In the genomic region with DNA sequence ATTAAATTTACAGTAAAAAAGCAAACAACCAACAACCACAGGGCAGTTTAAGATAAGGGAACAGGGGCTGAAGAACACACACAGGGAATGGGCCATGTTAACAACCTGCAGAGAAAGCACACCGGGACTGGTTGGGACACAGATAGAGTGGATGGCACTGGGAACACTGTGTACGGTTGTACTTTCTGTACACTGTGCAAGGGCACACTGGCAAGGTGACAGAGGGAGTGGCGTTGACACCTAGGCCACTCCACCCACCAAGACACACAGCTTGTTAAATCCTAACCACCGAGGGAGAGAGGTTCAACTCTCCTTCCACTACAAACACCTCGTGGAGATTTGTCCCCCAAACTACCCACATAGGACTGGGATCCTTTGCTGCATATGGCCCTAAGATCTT, we compare ENCODE assay signal across 17 mouse cellular contexts.
DNase-seq lines count a peak whose midpoint lies in the region; ATAC-seq and TF ChIP-seq lines count a peak whose summit lies in the region.
"Had no signal": no experiment of that assay in that cellular context is flagged by ENCODE, and none has a peak within 500 bp of the region (broad histone marks: within the 10 kb centered on the region; RNA-seq: fewer than 3 reads in every experiment).

No protein-coding gene starts in this region.

- no peak for TF ChIP-seq CTCF in heart, adult 2 months (IDR thresholded peaks at IDR 0.05)
- TF ChIP-seq CTCF in layer of hippocampus, adult 2 months (conservative IDR thresholded peaks at IDR 0.05) = no peak
- no peak for TF ChIP-seq CTCF in spleen, adult 2 months (IDR thresholded peaks at IDR 0.05; ENCODE audit: extremely low read depth, insufficient read depth, insufficient read length, insufficient replicate concordance)
- no peak for TF ChIP-seq CTCF in stomach, postnatal 0 days (IDR thresholded peaks at IDR 0.05; ENCODE audit: low read depth)

- peaks cover 26% of the 10 kb centered on the region for H3K36me3 ChIP-seq in heart, adult 2 months (ENCODE audit: control insufficient read depth, insufficient read depth, low read length)
- H3K36me3 ChIP-seq in spleen, adult 2 months (ENCODE audit: control insufficient read depth, insufficient read depth, low read length) = peaks cover 17% of the 10 kb centered on the region
- H3K36me3 ChIP-seq in stomach, postnatal 0 days (ENCODE audit: control insufficient read depth, insufficient read depth, low read length) = peaks cover 24% of the 10 kb centered on the region

- no peak overlapping the region for H3K4me2 ChIP-seq in stomach, postnatal 0 days (replicated peaks; ENCODE audit: low read depth)
- H3K4me2 ChIP-seq: forebrain, embryonic 12.5 days; hindbrain, embryonic 13.5 days had no signal

- ATAC-seq in stomach, postnatal 0 days (ENCODE audit: low FRiP score, low TSS enrichment) = peak; percentile 30; the same call in 1 of the 2 replicates
- ATAC-seq: inflammation-experienced regulatory T-cells, adult 6 months; lung, postnatal 0 days had no signal

- H3K4me1 ChIP-seq in heart, adult 2 months (ENCODE audit: control insufficient read depth, insufficient read depth, low read length) = peaks cover 9% of the 10 kb centered on the region
- H3K4me1 ChIP-seq in spleen, adult 2 months (ENCODE audit: control insufficient read depth, insufficient read depth, insufficient read length) = peaks cover 16% of the 10 kb centered on the region; the same call in 1 of the 2 replicates
- H3K4me1 ChIP-seq in stomach, postnatal 0 days (replicated peaks; ENCODE audit: control insufficient read depth, insufficient read depth) = 0 out of 2 replicates have a peak, but pooled peaks cover 5% of the 10 kb centered on the region

- intact Hi-C loops in heart, adult 2 months (cut with DNase I) = loop anchor here (2.0 to 5.0 kb wide), 2 partner anchors 187 to 756 kb away; no protein-coding TSS in a partner anchor

- TF ChIP-seq POLR2A in heart, adult 2 months (IDR thresholded peaks at IDR 0.05; ENCODE audit: insufficient read depth, low read depth, low read length) = no peak
- no peak for TF ChIP-seq POLR2A in spleen, adult 2 months (IDR thresholded peaks at IDR 0.05; ENCODE audit: low read depth, low read length)

- H3K79me2 ChIP-seq in heart, adult 2 months (replicated peaks; ENCODE audit: control insufficient read depth, insufficient read depth, low read length) = no peaks in the 10 kb centered on the region

- H3K27ac ChIP-seq in heart, adult 2 months = no peak overlapping the region
- H3K27ac ChIP-seq in layer of hippocampus, adult 2 months = 0 out of 2 replicates have a peak overlapping the region, but pooled peaks have one; percentile 28
- H3K27ac ChIP-seq in spleen, adult 2 months (ENCODE audit: insufficient read depth, low read length) = peak overlapping the region; percentile 40
- peak overlapping the region; percentile 74 for H3K27ac ChIP-seq in stomach, postnatal 0 days (replicated peaks)
- H3K27ac ChIP-seq: forebrain, embryonic 12.5 days; hindbrain, embryonic 13.5 days; liver, embryonic 14.5 days had no signal

- WGBS in heart, adult 2 months = 55% methylated on average over 5 of the region's 5 CpGs
- 79% methylated on average over 5 of the region's 5 CpGs for WGBS in spleen, adult 2 months
- 55% methylated on average over 5 of the region's 5 CpGs for WGBS in stomach, postnatal 0 days

- peak in 1 of 2 experiments; percentile 48 for DNase-seq in heart, adult 2 months
- DNase-seq in heart, adult 8-10 months (ENCODE audit: low spot score) = no peak
- DNase-seq in layer of hippocampus, adult 2 months (ENCODE audit: low spot score in 2 of 2) = no peak
- DNase-seq in layer of hippocampus, postnatal 36 days = no peak
- no peak for DNase-seq in spleen, adult 2 months (ENCODE audit: low read depth in 1 of 2, low spot score in 2 of 2)
- no peak for DNase-seq in spleen, postnatal 4 days (ENCODE audit: low spot score in 2 of 2)
- DNase-seq in stomach, postnatal 0 days (ENCODE audit: low spot score) = peak; percentile 37
- DNase-seq: B cell, adult 2 months; cerebellum, adult 2 months; cerebellum, postnatal 36 days; retina, postnatal 1 day; right cerebral cortex, postnatal 4 days had no signal

- H3K4me3 ChIP-seq in heart, adult 2 months = no peak overlapping the region
- H3K4me3 ChIP-seq in layer of hippocampus, adult 2 months = no peak overlapping the region
- no peak overlapping the region for H3K4me3 ChIP-seq in spleen, adult 2 months (ENCODE audit: extremely low read depth, insufficient read depth, insufficient read length)
- H3K4me3 ChIP-seq in stomach, postnatal 0 days (ENCODE audit: low read depth, low read length) = no peak overlapping the region
- H3K4me3 ChIP-seq: forebrain, embryonic 12.5 days; hindbrain, embryonic 13.5 days had no signal

- no peak overlapping the region for H3K9ac ChIP-seq in heart, adult 2 months (ENCODE audit: low read depth, low read length)
- no peak overlapping the region for H3K9ac ChIP-seq in stomach, postnatal 0 days (ENCODE audit: low read length)
- H3K9ac ChIP-seq: forebrain, embryonic 12.5 days; hindbrain, embryonic 13.5 days; liver, embryonic 14.5 days had no signal

- no peaks in the 10 kb centered on the region for H3K27me3 ChIP-seq in heart, adult 2 months (ENCODE audit: control insufficient read depth, insufficient read depth, low read length)
- no peaks in the 10 kb centered on the region for H3K27me3 ChIP-seq in spleen, adult 2 months (ENCODE audit: control insufficient read depth, insufficient read depth, low read length)
- no peaks in the 10 kb centered on the region for H3K27me3 ChIP-seq in stomach, postnatal 0 days (ENCODE audit: control insufficient read depth, insufficient read depth, low read length)
- H3K27me3 ChIP-seq: hindbrain, embryonic 13.5 days had no signal

- TF ChIP-seq EP300 in heart, adult 2 months (IDR thresholded peaks at IDR 0.05; ENCODE audit: insufficient read depth, low read depth, low read length) = peak; percentile 76
- TF ChIP-seq EP300 in stomach, postnatal 0 days (optimal IDR thresholded peaks at IDR 0.05) = no peak

- no peaks in the 10 kb centered on the region for H3K9me3 ChIP-seq in stomach, postnatal 0 days (ENCODE audit: control insufficient read depth, low read length)
- H3K9me3 ChIP-seq: forebrain, embryonic 12.5 days; hindbrain, embryonic 13.5 days had no signal
